In genomic region chr19:5362186-5362585, GRCm38 (mm10) we compare ENCODE assay signal across 26 mouse cellular contexts. TPM values are rescaled to one million over a fixed set of nuclear protein-coding genes. Genes with fewer than 3 reads are reported as not detected.
"Had no signal": no experiment of that assay in that cellular context is flagged by ENCODE, and none has a peak within 500 bp of the region (broad histone marks: within the 10 kb centered on the region; RNA-seq: fewer than 3 reads in every experiment).

No protein-coding gene starts in this region.

- DNase-seq: lung, adult 18-20 months; lung, embryonic 14.5 days; lung, postnatal 10 days; lung, postnatal 4 days; right cerebral cortex, postnatal 25 days; right cerebral cortex, postnatal 4 days; spleen, adult 18-20 months; thymus, adult 18-20 months; thymus, postnatal 25 days; thymus, postnatal 4 days had no signal

- H3K27me3 ChIP-seq: midbrain, embryonic 13.5 days; midbrain, embryonic 15.5 days; neural tube, embryonic 12.5 days had no signal

- H3K4me3 ChIP-seq: midbrain, embryonic 13.5 days; midbrain, embryonic 15.5 days; neural tube, embryonic 12.5 days had no signal

- H3K9me3 ChIP-seq: midbrain, embryonic 13.5 days; midbrain, embryonic 15.5 days; neural tube, embryonic 12.5 days had no signal

- H3K27ac ChIP-seq: midbrain, embryonic 13.5 days; midbrain, embryonic 15.5 days; neural tube, embryonic 12.5 days had no signal

- ATAC-seq: midbrain, embryonic 13.5 days; midbrain, embryonic 15.5 days had no signal

- H3K9ac ChIP-seq: lung, embryonic 14.5 days; midbrain, embryonic 13.5 days; midbrain, embryonic 15.5 days; neural tube, embryonic 12.5 days had no signal

- H3K4me2 ChIP-seq: lung, embryonic 14.5 days; midbrain, embryonic 11.5 days; midbrain, embryonic 13.5 days; midbrain, embryonic 15.5 days; neural tube, embryonic 12.5 days had no signal

RNA-seq across cellular contexts. Expression of gene Cst6, which starts 12.8 kb away (rescaled TPM):
- total RNA-seq: megakaryocyte, adult 5-6 weeks; megakaryocyte-erythroid progenitor cell, adult 5-6 weeks; neutrophil, adult 5-6 weeks had no signal
- polyA plus RNA-seq: lung, embryonic 14.5 days had no signal

RNA-seq across cellular contexts. Expression of gene Catsper1, which starts 26.6 kb away (rescaled TPM):
- total RNA-seq: megakaryocyte, adult 5-6 weeks; megakaryocyte-erythroid progenitor cell, adult 5-6 weeks; midbrain, postnatal 0 days; monocyte, adult 5-6 weeks; neutrophil, adult 5-6 weeks had no signal
- polyA plus RNA-seq: liver, embryonic 16.5 days; lung, embryonic 14.5 days; lung, embryonic 16.5 days; midbrain, embryonic 11.5 days; midbrain, embryonic 13.5 days; midbrain, embryonic 15.5 days; midbrain, postnatal 0 days; neural tube, embryonic 12.5 days; neural tube, embryonic 14.5 days; small intestine, adult 2 months; stomach, embryonic 14.5 days; stomach, embryonic 16.5 days; thymus, postnatal 0 days had no signal
